Mouse (Mus musculus) kidney, embryonic 14.5 days (tissue): ENCODE measurements around the gene C2cd5. TPM values are rescaled to one million over a fixed set of nuclear protein-coding genes. Genes with fewer than 3 reads are reported as not detected.

Source experiments
- ATAC-seq: fragments of 200-750 bp; cut with Nextera tagmentation; 2 replicates; pipeline ENCODE4 v1.8.0; 2017; ENCODE audit warnings: moderate number of reproducible peaks, mild to moderate bottlenecking, moderate TSS enrichment, moderate library complexity; ENCODE audit not compliant: low FRiP score, low TSS enrichment
- H3K27ac ChIP-seq: fragments of 300-500 bp; sonication (generic); 2 replicates; pipeline ENCODE4 v1.5.1; 2014; ENCODE audit warnings: low read depth, mild to moderate bottlenecking, low read length, moderate library complexity, mixed read lengths
- H3K27me3 ChIP-seq: fragments of 300-500 bp; sonication (generic); 2 replicates; pipeline ENCODE4 v1.6.1; 2014; ENCODE audit warnings: mild to moderate bottlenecking, low read length; ENCODE audit not compliant: control insufficient read depth, insufficient read depth
- H3K36me3 ChIP-seq: fragments of 300-500 bp; sonication (generic); 2 replicates; pipeline ENCODE4 v1.6.1; 2014; ENCODE audit warnings: low read length, mixed read lengths; ENCODE audit not compliant: control insufficient read depth, insufficient read depth
- H3K4me1 ChIP-seq: fragments of 300-500 bp; sonication (generic); 2 replicates; pipeline ENCODE4 v1.6.1; 2014; ENCODE audit warnings: low read length, mixed read lengths; ENCODE audit not compliant: control insufficient read depth, insufficient read depth
- H3K4me2 ChIP-seq: fragments of 300-500 bp; sonication (generic); replicated peaks from 2 replicates; pipeline ENCODE4 v1.6.1; 2014; ENCODE audit warnings: low read depth, mild to moderate bottlenecking, low read length
- H3K4me3 ChIP-seq: fragments of 300-500 bp; sonication (generic); 2 replicates; pipeline ENCODE4 v1.5.1; 2014; ENCODE audit warnings: mild to moderate bottlenecking, low read length
- H3K9ac ChIP-seq: fragments of 300-500 bp; sonication (generic); 2 replicates; pipeline ENCODE4 v1.6.1; 2014; ENCODE audit warnings: low read depth, mild to moderate bottlenecking, low read length, moderate library complexity
- H3K9me3 ChIP-seq: fragments of 300-500 bp; sonication (generic); 2 replicates; pipeline ENCODE4 v1.6.1; 2016; ENCODE audit warnings: low read length; ENCODE audit not compliant: control insufficient read depth
- WGBS: fragments of 180-500 bp; shearing (Covaris S2); extraction: QIAGEN DNeasy Blood & Tissue Kit; methylation state at CpG from one replicate; pipeline ENCODE4 v1.1.7; 2014; 5-methylcytosine and 5-hydroxymethylcytosine counted together
- polyA plus RNA-seq: library from polyadenylated mRNA; unstranded; fragments of >200 nt; fragmentation: Nextera tagmentation; extraction: Ambion mirVana; gene quantifications from 2 replicates; pipeline ENCODE4 v1.2.1, GENCODE M21; 2014

Gene C2cd5
- polyA plus RNA-seq, 1 experiment from 2014 or later: 34.5 TPM

DNA sequence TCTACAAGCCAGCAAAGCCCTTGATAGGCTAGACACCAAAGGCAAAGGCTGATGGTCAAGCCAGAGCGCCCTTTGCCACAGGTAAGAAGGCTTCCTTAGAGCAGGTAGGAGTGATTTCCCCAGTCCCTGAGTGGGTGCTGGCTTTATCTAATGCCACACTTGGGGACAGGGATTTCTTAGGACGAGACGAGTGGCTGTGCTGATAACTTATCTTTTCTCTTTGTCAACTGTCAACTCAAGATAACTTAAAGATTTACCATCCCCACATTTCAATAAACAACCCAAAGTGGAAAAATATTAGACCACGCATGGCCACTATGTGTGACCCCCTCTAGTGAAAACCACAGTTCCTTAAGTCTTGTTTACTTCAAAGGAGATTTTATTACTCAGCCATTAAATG, 7.1 kb downstream of the C2cd5 start:
- no peak for ATAC-seq
- Histone ChIP-seq H3K36me3 (peaks cover 27% of the 10 kb centered on the region), H3K9me3 (no peaks in the 10 kb centered on the region), H3K4me3 (no peak overlapping the region), H3K4me2 (no peak overlapping the region), H3K27me3 (no peaks in the 10 kb centered on the region), H3K9ac (no peak overlapping the region), H3K27ac (no peak overlapping the region), H3K4me1 (no peaks in the 10 kb centered on the region)
- WGBS: 78% methylated on average over 4 of the region's 4 CpGs

DNA sequence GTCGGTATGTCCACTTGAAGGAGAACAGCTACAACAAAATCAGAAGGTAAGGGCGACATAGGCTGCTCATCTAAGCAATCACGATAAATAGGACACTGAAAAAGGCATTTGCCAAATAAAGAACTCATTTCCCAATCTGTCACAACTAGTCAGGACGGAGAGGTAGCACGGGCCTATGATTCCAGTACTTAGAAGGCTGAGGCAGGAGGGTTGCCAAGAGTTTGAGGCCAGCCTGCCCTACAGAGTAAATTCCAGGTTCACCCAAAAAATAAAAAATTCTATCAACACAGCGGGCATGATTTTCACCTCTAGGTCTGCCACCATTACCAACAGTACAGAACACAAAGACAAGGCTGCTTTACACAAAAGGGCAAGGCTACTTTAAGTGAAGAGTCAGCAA, 8.9 kb downstream of the C2cd5 start:
- Histone ChIP-seq H3K27ac (no peak overlapping the region), H3K36me3 (peaks cover 30% of the 10 kb centered on the region)
- 98% methylated on average over 6 of the region's 6 CpGs for WGBS

DNA sequence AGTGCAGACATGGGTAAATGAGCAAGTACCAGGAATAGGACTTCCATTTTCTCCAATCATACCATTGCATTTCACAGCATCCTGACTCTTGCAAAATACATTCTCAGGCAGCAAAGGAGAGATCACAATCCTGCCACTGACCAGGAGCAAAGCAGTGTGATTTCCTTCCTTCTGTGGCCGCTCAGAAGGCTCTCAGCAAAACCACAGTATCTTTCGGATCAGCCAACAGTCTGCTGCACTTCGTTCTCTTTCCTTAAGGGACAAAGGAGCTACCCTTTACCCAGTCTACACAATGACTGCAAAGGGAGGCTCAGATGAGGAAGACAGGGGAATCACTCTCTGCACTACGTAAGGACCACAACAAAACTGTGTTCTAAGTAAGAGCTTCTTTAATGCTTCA, 12.6 kb downstream of the C2cd5 start:
- no peak for ATAC-seq
- Histone ChIP-seq H3K27me3 (no peaks in the 10 kb centered on the region), H3K27ac (no peak overlapping the region), H3K4me2 (no peak overlapping the region), H3K4me1 (no peaks in the 10 kb centered on the region), H3K9me3 (no peaks in the 10 kb centered on the region), H3K36me3 (peaks cover 45% of the 10 kb centered on the region), H3K4me3 (no peak overlapping the region), H3K9ac (no peak overlapping the region)
- WGBS: 97% methylated on average over 4 of the region's 4 CpGs

More for the DNA sequence above, 8.9 kb downstream of the C2cd5 start:
- H3K9ac ChIP-seq: no peak overlapping the region
- H3K4me2 ChIP-seq: no peak overlapping the region
- no peak overlapping the region for H3K4me3 ChIP-seq
- H3K9me3 ChIP-seq: no peaks in the 10 kb centered on the region
- no peak for ATAC-seq
- H3K27me3 ChIP-seq: no peaks in the 10 kb centered on the region
- H3K4me1 ChIP-seq: no peaks in the 10 kb centered on the region

DNA sequence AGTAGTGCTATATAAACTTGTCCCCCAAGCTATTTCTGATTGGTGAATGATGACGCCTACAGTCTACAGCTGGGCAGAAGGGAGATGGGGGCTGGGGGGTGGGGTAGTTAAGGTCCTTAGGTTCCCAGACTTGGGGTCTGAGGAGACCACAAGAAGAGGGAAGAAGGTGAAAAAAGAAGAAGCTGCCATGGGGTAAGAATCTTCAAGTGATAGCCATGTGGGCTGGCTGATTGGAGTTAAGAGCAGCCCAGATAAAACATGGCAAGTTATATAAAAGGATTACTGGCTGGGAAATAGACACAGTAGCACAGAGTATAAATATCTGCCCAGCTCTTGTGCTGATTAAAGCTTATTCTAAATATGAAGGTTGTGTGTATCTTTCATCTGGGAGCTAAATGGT, 14.0 kb downstream of the C2cd5 start:
- no peak for ATAC-seq
- no peaks in the 10 kb centered on the region for H3K9me3 ChIP-seq
- H3K36me3 ChIP-seq: peaks cover 49% of the 10 kb centered on the region
- no peak overlapping the region for H3K4me2 ChIP-seq
- WGBS: 96% methylated on average over 1 of the region's 1 CpGs
- no peak overlapping the region for H3K27ac ChIP-seq
- H3K27me3 ChIP-seq: no peaks in the 10 kb centered on the region
- H3K4me3 ChIP-seq: no peak overlapping the region
- H3K9ac ChIP-seq: no peak overlapping the region
- H3K4me1 ChIP-seq: no peaks in the 10 kb centered on the region

DNA sequence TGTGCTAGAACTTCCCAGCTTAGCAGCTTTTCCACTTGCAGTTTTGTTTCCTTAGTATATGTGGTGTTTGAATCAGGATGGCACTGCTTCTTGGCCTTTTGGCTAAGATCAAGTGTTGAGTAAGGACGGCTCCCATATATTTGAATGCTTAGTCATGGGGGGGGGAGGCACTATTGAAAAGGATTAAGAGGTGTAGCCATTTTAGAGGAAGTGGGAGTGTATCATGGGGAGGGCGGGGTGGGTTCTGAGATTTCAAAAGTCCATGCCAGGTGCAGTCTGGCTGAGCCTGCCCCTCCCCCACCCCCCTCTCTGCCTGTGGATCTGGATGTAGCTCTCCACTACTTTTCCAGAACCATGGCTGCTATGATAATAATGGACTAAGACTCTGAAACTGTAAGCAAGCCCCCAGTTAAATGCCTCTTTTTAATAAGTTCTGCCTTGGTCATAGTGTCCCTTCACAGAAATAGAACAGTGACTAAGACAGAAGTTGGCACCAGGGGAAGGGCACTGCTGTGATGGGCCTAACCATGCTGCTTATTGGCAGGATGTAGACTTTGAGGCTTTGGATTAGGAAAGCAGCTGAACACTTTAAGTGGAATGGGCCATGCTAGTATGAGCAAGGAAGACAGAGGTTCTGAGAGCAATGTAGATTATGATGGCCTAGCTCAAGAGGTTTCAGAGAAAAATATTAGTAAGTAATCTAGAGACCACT, 15.5 kb downstream of the C2cd5 start:
- no peak for ATAC-seq
- Histone ChIP-seq H3K27ac (no peak overlapping the region), H3K27me3 (no peaks in the 10 kb centered on the region), H3K9me3 (no peaks in the 10 kb centered on the region), H3K36me3 (peaks cover 40% of the 10 kb centered on the region; the same call in 1 of the 2 replicates), H3K9ac (no peak overlapping the region), H3K4me3 (no peak overlapping the region), H3K4me2 (no peak overlapping the region), H3K4me1 (no peaks in the 10 kb centered on the region)
- WGBS: 94% methylated on average over 2 of the region's 2 CpGs

DNA sequence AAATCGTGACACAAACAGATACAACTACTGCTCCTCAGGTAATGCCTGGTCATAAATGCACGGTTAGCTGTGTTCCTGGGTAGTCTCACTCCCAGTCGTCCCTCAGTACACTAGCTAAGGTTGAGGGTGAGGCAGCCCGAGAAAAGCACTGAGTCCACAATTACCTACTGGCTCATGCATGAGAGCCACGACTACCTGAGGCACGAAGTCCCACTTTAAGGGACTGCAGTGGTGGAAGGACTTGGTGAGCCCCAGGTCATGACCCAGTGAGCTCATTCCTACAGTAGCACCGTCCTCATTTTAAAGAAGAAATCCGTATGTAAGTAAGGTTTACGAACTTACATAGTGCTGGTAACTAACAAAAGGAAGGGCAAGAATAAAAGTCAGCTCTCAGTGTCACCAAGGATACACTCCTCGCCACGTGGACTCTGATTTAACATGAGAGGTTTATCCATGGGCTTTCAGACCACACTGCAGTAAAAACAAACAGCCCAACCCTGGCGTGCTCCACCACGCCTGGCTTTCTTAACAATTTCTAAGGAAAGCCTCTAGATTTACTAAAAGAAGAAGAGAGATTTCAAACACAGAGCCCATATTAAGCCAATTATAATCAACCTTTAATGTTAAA, 18.3 kb downstream of the C2cd5 start:
- WGBS: 87% methylated on average over 13 of the region's 13 CpGs

DNA sequence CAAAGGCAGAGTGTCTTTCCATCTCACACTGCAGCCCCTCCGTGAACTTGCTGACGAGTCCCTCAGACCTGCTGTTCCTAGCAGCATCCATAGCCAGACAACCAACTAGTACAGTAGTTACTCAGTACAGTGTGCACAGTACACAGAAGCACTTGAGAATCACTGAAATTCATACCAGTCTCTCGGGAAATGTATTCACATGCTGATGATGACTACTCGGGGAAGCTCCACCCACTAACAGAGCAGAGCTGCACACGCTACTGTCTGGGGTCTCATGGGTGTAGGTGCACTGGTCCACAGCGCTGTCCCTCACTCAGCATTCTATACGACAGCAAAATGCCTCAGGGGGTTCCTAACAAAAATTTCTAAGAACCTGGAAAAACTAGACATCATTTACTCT, 19.2 kb downstream of the C2cd5 start:
- Histone ChIP-seq H3K36me3 (peaks cover 53% of the 10 kb centered on the region), H3K4me2 (no peak overlapping the region), H3K27me3 (no peaks in the 10 kb centered on the region), H3K4me3 (no peak overlapping the region), H3K4me1 (no peaks in the 10 kb centered on the region), H3K9ac (no peak overlapping the region), H3K9me3 (no peaks in the 10 kb centered on the region), H3K27ac (no peak overlapping the region)
- ATAC-seq: no peak
- WGBS: 85% methylated on average over 7 of the region's 7 CpGs

More for the DNA sequence above, 18.3 kb downstream of the C2cd5 start:
- Histone ChIP-seq H3K27ac (no peak overlapping the region), H3K4me1 (no peaks in the 10 kb centered on the region), H3K27me3 (no peaks in the 10 kb centered on the region), H3K4me3 (no peak overlapping the region), H3K9ac (no peak overlapping the region), H3K4me2 (no peak overlapping the region), H3K9me3 (no peaks in the 10 kb centered on the region), H3K36me3 (peaks cover 55% of the 10 kb centered on the region)
- ATAC-seq: no peak

DNA sequence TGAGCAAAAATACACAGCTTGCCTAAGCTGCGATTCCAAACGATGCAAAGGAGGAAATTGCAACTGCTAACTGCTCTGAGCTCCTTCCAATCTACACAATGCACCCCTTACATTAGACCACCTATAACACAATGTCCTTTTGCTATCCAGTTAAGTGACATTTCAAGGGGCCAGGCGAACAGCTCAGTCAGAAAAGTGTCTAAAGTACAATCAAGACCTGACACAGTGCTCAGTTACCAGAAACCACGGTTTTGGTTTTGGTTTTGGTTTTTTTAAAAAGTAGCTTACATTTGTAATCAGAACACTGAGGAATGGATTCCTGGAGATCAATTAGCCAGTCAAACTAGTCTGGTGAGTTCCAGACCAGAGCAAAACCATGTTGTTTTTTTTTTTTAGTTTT, 20.8 kb downstream of the C2cd5 start:
- 78% methylated on average over 4 of the region's 4 CpGs for WGBS

DNA sequence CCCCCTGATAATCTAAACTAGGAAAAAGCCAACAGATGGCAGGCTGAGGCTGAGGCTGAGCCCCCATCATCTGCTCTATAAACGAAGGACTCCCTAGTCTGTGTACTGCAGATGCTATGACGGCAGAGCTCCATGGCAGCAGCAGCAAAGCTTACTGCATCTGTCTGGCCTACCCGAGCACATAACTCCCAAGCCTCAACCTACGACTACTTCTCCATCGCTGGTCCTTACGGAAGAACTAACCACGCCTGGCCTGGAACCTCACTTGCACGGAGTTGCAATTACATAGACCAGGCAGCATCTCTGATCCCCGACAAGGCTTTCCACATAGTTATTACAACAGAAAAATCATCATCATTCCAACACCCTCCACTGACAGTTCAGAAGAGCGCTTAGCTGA, 23.5 kb downstream of the C2cd5 start:
- 87% methylated on average over 10 of the region's 10 CpGs for WGBS
- H3K36me3 ChIP-seq: peaks cover 56% of the 10 kb centered on the region
- no peak overlapping the region for H3K4me3 ChIP-seq
- H3K9me3 ChIP-seq: no peaks in the 10 kb centered on the region
- H3K9ac ChIP-seq: no peak overlapping the region
- H3K27me3 ChIP-seq: no peaks in the 10 kb centered on the region
- H3K27ac ChIP-seq: no peak overlapping the region
- no peaks in the 10 kb centered on the region for H3K4me1 ChIP-seq
- no peak overlapping the region for H3K4me2 ChIP-seq
- ATAC-seq: no peak

More for the DNA sequence above, 20.8 kb downstream of the C2cd5 start:
- Histone ChIP-seq H3K27me3 (no peaks in the 10 kb centered on the region), H3K4me1 (no peaks in the 10 kb centered on the region), H3K9me3 (no peaks in the 10 kb centered on the region), H3K27ac (no peak overlapping the region), H3K9ac (no peak overlapping the region), H3K4me3 (no peak overlapping the region), H3K36me3 (peaks cover 65% of the 10 kb centered on the region), H3K4me2 (no peak overlapping the region)
- ATAC-seq: no peak
